Mouse (Mus musculus): ENCODE measurements around the gene Zdhhc12. TPM values are rescaled to one million over a fixed set of nuclear protein-coding genes. Genes with fewer than 3 reads are reported as not detected.

The Zdhhc12 gene
- total RNA-seq, 2 experiments from 2014 or later = 10.7 to 17.4 TPM

Other genes starting within 250 kb of the Zdhhc12 start
- gene Cercam, start 224.5 kb downstream of the Zdhhc12 start, total RNA-seq (2015) = 13.0 and 13.9 TPM in 2 replicates
- gene Cercam, start 224.5 kb downstream of the Zdhhc12 start, total RNA-seq (2017) = 7.7 and 10.8 TPM in 2 replicates
- 34.4 and 47.6 TPM in 2 replicates for gene Odf2, start 204.4 kb downstream of the Zdhhc12 start, total RNA-seq (2015)
- 81.5 and 107 TPM in 2 replicates for gene Odf2, start 204.4 kb downstream of the Zdhhc12 start, total RNA-seq (2017)
- 24.7 and 29.2 TPM in 2 replicates for gene Gle1, start 158.2 kb downstream of the Zdhhc12 start, total RNA-seq (2015)
- 58.0 and 92.2 TPM in 2 replicates for gene Gle1, start 158.2 kb downstream of the Zdhhc12 start, total RNA-seq (2017)
- 45.3 and 52.5 TPM in 2 replicates for gene Sptan1, start 128.1 kb downstream of the Zdhhc12 start, total RNA-seq (2015)
- 90.5 and 106 TPM in 2 replicates for gene Sptan1, start 128.1 kb downstream of the Zdhhc12 start, total RNA-seq (2017)
- 9.5 and 18.5 TPM in 2 replicates for gene Wdr34, start 44.8 kb downstream of the Zdhhc12 start, total RNA-seq (2015)
- gene Wdr34, start 44.8 kb downstream of the Zdhhc12 start, total RNA-seq (2017) = 9.4 and 10.3 TPM in 2 replicates
- 465 and 470 TPM in 2 replicates for gene Set, start 36.3 kb downstream of the Zdhhc12 start, total RNA-seq (2015)
- 1,489 and 2,093 TPM in 2 replicates for gene Set, start 36.3 kb downstream of the Zdhhc12 start, total RNA-seq (2017)
- gene Pkn3, start 16.0 kb downstream of the Zdhhc12 start, total RNA-seq (2015) = 3.1 and 3.6 TPM in 2 replicates
- 7.9 and 10.2 TPM in 2 replicates for gene Pkn3, start 16.0 kb downstream of the Zdhhc12 start, total RNA-seq (2017)
- 8.8 and 9.4 TPM in 2 replicates for gene Zer1, start 30.9 kb upstream of the Zdhhc12 start, total RNA-seq (2015)
- 6.9 and 7.9 TPM in 2 replicates for gene Zer1, start 30.9 kb upstream of the Zdhhc12 start, total RNA-seq (2017)
- 28.8 and 29.0 TPM in 2 replicates for gene Tbc1d13, start 40.1 kb upstream of the Zdhhc12 start, total RNA-seq (2015)
- 47.2 and 65.0 TPM in 2 replicates for gene Tbc1d13, start 40.1 kb upstream of the Zdhhc12 start, total RNA-seq (2017)
- 10.2 and 12.7 TPM in 2 replicates for gene Endog, start 77.8 kb upstream of the Zdhhc12 start, total RNA-seq (2015)
- 4.0 and 11.6 TPM in 2 replicates for gene Endog, start 77.8 kb upstream of the Zdhhc12 start, total RNA-seq (2017)
- gene Spout1, start 84.8 kb upstream of the Zdhhc12 start, total RNA-seq (2015) = 21.5 and 28.3 TPM in 2 replicates
- gene Spout1, start 84.8 kb upstream of the Zdhhc12 start, total RNA-seq (2017) = 40.1 and 44.2 TPM in 2 replicates
- 3.0 and 5.5 TPM in 2 replicates for gene Kyat1, start 112.2 kb upstream of the Zdhhc12 start, total RNA-seq (2015)
- 7.0 and 8.5 TPM in 2 replicates for gene Kyat1, start 112.2 kb upstream of the Zdhhc12 start, total RNA-seq (2017)
- 11.7 and 11.9 TPM in 2 replicates for gene Lrrc8a, start 144.1 kb upstream of the Zdhhc12 start, total RNA-seq (2015)
- 7.0 and 7.4 TPM in 2 replicates for gene Lrrc8a, start 144.1 kb upstream of the Zdhhc12 start, total RNA-seq (2017)
- gene Gm28035, start 146.9 kb upstream of the Zdhhc12 start, total RNA-seq (2015) = not detected in 2 replicates
- gene Gm28035, start 146.9 kb upstream of the Zdhhc12 start, total RNA-seq (2017) = 0.07 TPM in 1 of 2 replicates, not detected in the other
- 0.35 and 0.64 TPM in 2 replicates for gene Phyhd1, start 172.6 kb upstream of the Zdhhc12 start, total RNA-seq (2015)
- 0.88 and 2.8 TPM in 2 replicates for gene Phyhd1, start 172.6 kb upstream of the Zdhhc12 start, total RNA-seq (2017)
- gene Gm28038, start 187.4 kb upstream of the Zdhhc12 start, total RNA-seq (2015) = not detected in 2 replicates
- not detected in 2 replicates for gene Gm28038, start 187.4 kb upstream of the Zdhhc12 start, total RNA-seq (2017)
- 5.9 TPM in 2 replicates for gene Dolk, start 192.7 kb upstream of the Zdhhc12 start, total RNA-seq (2015)
- 9.3 and 14.1 TPM in 2 replicates for gene Dolk, start 192.7 kb upstream of the Zdhhc12 start, total RNA-seq (2017)
- 34.3 and 35.8 TPM in 2 replicates for gene Nup188, start 192.7 kb upstream of the Zdhhc12 start, total RNA-seq (2015)
- 21.6 and 21.7 TPM in 2 replicates for gene Nup188, start 192.7 kb upstream of the Zdhhc12 start, total RNA-seq (2017)

Measured in megakaryocyte progenitor cell, adult 5-6 weeks (primary cell).